Mouse (Mus musculus) forelimb bud, embryonic 11.5 days (tissue): ENCODE results near the gene Epha1.

Source experiments
- DNase-seq: peaks from one replicate; pipeline ENCODE4 v3.0.0-alpha.2; 2012; ENCODE audit warnings: low read depth, low spot score

The Epha1 gene

DNA sequence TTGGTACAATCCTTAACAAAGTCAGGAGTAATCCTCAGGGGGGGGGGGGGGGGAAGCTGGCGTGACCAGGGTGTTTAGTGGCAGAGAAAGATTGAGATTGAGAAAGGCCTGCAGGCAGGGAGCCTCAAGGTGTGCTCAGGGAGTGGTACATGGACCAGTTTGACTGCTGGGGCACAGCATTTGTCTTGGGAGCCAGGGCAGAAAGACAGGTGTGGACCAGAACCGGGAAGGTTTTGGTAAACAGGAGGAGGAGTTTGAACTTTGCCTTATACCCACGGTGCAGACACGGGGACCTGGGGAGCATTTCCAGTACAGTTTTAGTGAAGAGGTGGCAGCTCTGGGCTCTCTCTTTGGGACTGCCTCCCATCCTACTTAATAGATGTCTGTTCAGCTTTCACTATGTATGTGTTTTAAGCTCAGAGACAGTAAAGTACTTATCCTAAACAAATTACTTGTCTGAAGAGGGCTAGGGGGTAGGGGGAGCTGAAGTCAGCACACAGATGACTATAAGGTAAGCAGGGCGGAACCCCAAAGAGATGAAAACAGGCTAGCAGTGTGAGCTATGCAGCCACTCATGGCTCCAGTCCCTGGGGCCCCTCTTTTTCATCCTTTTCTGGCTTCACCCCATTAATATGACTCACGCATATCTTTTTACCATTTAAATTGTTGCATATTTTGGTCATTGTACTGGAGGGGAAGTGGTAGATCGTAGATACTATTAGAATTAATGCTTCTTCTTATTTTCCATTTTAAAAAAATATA, 782 bp upstream of the Epha1 start:
- DNase-seq, result no peak

DNA sequence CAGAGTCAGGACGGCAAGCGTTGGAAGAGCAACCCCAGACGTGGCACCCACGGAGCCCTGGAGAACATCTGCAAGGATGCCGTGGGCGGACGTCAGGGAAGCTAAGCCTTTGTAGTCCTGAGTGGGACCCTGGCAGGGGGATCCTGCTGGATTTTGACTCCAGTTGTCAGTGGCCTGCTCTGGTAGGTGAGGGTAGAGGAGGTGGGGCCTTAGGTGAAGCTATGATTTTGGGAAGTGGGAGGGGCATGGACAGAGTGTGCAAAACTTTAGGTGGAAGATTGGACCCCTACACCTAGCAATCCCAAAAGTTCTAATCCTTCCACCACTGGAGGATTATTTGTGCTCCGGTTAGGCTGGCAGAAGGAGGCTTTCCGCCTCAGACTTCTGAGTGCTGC, 650 bp downstream of the Epha1 start:
- DNase-seq, result no peak

DNA sequence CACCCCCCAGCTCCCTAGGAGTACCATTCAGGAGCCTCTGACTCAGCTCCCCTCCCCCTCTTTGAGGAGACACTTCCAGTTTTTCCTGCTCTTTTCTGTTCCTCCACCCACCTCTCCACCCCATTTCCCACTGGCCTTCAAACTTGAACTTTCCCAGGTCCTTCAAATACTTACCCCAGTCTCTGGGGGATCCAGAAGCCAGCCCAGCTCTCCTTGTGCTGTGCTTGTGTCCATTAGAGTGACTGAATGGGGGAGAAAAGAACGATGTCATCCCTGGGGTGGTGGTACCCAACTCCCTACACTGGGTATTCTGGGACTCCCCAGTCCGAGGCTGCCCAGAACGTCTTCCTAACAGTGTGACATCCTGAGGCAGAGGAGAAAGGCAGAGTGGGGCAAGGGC, 1.1 kb downstream of the Epha1 start:
- DNase-seq, result no peak

DNA sequence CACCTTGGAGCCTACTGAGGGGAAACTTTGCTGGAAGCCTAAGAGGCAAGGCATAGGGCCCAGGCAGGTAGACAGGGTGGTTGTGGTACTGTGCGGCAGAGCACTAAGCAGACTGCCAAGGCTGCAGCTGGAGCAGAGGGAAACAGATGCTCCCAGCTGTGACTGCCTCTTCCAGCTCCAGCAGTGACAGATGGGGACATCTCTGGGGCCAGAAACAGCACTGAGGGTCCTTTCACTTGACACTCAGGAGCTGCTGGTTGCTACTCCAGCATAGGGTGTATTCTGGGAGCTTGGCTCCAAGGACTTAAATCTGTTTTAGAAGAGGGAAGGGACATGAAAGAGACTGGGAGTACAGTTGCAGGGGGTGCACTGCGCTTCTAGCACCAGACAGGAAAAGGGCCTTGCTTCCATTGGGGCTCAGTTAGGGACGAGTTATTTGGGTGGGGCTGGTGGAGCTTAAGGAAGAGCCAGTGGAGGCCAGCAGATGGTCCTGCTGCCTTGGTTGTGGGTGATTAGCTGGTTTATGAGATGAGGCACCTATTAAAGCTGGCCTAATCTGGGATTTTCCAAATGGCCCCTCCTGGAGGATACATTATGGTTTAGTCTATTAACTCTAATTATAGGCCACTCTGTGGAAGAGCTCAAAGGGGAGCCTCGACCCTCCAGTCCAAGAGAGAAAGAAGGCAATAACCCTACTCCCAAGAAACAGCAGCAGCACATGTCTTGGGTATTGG, 2.3 kb downstream of the Epha1 start:
- no peak for DNase-seq

DNA sequence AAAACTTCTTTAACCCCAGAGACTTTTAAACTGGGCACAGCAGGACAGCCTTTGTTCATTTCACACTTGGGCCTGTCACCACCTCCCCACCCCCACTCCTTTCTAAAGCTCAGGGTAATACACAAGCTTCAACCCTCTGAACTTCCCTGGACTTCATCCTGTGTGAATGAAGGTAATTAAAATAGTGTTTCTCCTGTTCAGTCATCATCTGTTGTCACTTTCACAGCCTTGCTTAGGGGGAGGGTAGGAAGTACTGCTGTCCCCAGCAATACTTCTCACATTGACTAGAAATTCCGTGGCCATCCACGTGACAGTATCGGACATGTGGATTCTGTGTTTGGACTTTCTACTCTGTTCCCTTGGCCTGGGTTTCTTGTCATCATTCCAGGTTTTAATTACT, 3.2 kb downstream of the Epha1 start:
- no peak for DNase-seq

DNA sequence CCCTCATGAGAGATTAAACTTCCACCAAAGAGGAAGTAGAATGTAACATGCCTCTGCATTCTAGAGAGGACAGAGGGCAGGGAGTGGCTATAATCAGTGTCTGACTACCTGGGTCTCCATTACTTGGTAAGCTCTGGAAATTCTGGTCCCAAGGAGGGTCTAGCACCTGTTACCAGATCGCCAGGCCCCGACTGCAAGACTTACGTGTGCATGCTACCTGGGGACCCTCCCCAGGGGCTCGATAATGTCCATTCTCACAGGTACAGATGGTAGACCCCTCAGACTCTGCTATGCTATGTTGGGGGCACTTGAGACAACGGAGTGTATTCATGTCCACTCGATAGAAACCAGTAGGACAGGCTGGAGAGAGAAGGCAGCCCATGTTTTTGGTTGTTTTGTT, 7.9 kb downstream of the Epha1 start:
- no peak for DNase-seq

DNA sequence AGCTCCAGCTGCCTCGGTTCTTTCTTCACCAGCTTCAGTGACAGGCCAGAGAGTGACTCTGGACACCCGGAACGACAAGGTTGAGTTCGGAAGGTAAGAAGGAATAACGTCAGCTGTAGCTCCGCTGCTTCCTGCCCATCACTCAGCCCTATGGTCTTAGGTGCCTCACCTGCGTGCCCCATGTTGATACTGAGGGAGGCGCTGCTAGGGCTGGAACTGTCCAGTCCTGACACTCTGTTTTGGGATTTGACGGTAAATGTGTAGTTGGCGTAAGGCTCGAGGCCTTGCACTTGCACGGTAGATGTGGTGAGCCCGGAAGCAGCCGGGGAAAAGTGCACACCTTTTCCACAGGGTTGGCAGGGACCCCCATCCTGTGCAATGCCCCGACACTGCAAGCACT, 8.5 kb downstream of the Epha1 start:
- DNase-seq, result no peak

DNA sequence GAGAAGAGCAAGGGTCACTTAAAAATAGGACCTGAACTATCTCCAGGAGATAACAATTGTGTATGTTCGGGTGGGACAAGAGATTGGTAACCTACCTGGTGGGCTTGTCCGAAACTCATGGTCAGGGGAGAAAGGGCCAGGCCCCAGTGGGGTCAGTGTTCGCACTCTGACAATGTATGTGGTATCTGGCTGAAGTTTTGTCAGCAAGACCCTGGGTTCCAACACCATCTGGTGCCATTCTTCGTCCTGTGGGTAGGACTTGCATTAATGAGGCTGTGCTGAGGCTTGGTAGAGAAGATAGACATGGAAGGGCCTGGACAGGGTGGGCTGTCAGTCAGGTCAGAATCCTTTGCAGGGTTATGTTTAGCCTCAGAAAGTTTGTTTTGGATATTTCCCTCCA, 9.0 kb downstream of the Epha1 start:
- no peak for DNase-seq

DNA sequence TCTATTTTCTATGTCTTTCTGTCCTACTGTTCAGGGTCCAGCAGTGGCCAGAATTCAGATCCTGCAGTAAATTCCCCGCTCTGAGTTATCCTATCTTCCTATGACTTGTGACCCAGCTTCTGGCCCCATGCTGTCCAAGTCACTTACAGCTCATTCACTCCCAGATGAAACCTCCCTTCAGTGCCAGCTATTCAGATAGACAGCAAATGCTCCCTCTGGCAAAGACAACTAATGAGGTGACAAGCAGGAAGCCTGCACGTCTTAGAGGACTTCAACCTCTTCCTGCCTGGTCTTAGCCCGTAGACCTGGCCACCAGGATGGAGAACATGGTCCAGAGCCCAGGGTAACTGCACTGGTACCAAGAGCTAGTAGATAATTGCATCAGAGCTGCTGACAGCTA, 10.1 kb downstream of the Epha1 start:
- DNase-seq, result no peak

DNA sequence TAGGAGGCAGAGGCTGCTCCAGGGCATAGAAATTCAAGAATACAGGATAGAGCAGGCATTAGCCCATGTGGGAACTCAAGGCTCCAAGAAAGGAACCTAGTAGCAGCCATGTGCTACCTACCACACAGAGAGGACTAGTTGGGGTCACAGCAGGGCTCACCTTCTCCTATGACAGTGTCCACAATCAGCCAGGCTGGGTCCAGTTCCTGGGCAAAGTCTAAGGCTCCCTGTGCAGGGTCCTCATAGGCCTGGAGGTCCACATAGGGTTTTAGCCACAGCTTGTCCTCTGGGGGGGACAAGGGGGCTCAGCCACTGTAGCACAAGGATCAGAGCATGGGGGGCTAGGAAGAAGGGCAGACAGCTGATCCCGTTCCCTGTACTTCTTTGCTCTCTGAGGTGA, 10.6 kb downstream of the Epha1 start:
- no peak for DNase-seq

DNA sequence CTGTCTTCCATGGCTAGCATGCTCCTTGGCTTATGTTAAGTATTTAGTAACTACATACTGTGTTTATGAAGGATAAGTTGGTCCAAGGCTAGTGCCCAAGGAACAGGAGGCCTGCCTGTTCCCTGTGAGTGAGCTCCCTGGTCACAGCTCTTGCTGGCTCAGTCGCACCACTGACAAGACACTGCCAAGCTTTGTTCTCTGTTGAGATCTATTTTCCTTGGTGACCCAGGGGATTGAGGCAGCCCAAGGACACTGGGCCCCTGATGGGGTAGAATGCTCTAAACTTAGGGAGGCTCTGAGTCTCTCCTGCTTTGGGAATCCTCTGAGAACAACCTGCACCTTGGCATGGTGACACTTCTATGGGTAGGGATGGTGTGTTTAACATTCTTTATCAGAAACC, 11.0 kb downstream of the Epha1 start:
- no peak for DNase-seq

DNA sequence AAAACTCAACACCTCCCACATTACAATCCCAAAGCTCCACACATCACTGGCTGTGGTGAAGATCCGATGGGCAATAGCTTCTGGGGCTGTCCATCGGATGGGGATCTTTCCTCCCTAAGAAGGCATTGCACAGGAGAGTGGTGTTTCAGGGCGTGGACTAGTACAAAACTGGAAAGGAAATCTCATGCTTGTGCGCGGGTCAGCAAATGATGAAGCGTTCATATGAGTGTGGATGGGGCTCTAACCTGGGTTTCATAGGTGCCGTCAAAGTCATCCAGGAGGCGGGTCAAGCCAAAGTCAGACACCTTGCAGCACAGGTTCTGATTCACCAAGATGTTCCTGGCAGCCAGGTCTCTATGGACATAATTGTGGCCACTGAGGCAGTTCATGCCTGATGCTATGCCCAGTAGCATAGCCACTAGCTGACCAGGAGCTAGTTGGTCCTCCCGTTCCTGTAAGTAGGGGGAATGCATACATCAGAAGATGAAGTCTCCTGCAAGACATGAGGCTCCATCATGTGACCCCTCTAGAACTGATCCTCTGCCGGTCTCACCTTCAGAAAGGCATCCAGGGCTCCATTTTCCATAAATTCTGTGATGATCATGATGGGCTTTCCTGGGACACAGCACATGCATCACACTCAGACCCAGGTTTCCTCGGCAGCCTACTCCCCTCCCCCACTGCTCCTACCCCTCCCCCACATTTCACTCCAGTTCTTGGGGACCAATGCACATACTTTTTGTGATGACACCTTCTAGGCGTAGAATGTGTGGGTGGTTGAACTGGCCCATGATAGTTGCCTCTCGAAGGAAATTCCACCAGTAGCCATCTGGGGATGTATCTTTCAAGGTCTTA, 11.8 kb downstream of the Epha1 start:
- DNase-seq, result no peak

DNA sequence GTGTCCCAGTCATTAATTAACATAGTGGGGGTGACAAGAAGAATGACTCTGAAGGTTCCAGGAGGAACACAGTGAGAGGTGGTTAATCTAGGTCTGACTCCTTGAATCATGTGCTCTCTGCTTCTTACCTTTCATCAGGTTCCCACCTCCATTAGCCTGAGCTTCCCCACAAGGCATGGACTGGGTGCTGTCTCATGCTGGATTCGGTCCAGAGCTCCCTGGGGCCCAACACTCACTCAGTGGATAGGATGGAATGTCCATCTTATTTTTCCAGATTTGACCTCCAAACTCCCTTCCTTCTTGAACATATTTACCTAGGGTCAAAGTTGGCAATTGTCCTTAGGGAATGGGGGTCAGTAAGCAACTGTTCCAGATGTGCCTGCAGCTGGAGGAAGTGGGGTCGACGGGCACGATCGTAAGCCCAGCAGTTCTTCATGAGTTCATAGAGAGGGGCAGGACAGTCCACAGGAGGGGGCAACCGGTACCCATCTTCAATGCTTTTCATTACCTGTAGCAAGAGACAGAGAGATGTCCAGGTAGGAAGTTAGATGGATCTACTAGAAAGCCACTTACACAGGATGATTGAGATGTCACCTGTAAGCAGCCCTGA, 12.7 kb downstream of the Epha1 start:
- no peak for DNase-seq

DNA sequence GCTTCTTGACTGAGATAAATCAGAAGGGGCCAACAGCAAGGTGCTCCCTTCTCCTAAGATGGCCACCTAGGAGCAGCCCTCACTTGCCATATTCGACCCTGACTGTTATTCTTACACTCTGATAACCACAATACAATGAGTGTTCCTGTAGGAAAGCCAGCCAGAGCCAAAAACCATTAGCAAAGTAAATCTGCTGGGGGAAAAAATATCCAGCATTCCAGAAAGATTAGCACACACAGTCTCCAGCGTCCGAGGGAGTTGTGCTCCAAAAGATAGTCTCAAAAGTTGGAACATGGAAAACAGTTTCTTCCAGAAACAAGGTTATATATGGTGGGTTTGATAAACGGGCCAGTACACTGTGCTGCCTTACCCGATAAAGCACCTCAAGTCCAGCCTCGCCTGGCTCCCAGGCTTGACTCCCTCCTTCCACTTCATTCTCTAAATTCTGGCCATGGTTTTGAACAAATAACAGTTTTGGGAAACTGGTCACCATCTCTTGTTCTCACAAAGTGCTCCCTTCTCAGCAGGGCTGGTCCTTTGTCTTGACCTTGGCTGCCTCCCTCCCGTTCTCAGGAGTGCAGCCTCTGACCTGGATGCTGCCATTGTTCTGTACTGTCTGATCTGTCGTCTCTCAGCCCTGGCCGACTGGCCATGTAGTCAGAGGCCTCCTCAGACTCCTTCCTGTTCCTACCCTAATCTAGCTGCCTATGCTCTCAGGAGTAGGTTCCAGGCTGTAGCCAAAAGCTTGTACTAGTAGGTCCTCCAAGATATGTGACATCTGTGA, 13.5 kb downstream of the Epha1 start:
- no peak for DNase-seq

DNA sequence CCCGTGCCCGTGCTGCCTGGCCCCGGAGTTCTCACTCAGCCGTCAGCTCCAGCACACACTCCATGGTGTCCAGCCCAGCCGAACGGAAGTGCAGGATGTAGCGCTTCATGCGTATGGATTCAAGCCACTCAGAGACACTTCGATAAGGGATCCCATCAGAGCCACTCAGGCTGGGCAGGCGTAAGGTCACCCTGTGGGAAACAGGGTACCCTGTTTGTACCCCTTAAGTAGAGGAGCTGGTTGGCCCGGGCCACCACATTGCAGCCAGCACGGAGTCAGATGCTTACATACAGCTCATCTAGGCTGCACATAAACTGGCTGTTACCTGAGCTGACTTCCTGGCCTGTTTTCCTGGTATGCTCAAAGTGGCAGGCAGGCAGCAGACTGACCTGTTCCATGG, 14.2 kb downstream of the Epha1 start:
- DNase-seq, result no peak

DNA sequence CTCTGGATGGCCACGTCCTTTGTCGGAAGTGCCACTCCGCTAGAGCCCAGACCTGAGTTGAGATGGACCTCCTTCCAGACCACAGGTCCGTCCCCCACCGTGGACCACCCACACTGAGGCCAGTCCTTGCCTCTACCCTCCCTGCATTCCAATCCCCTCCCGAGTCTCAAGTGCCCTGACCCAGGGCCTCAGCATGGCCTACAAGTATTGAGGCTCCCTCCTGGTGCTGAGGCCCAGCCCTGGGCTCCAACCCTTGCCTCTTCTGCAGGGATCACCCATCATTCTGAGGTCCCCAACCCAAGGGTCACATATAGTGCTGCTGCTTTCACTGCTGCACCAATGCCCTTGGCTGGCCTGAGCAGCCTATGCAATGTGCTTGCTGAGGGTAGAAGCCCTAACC, 15.2 kb downstream of the Epha1 start:
- DNase-seq, result no peak

DNA sequence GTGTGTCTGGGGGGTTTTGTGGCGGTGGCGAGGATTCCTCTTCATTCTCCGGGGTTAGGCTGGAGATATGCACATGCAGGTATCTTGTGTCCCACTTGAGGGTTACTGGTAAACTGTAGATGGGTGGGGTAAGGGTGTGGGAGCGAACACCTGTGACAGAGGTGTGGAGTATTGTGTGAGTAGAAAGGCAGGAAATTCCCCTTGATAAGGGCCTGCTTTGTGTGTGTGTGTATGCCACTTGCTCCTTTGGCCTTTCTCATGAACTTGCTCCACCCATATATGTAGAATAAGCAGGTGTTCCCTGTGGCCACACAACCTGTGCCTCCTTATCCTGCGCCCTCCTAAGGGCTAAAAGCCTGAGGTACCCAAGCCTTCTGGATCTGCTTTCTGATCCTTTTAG, 16.2 kb downstream of the Epha1 start:
- DNase-seq, result no peak

DNA sequence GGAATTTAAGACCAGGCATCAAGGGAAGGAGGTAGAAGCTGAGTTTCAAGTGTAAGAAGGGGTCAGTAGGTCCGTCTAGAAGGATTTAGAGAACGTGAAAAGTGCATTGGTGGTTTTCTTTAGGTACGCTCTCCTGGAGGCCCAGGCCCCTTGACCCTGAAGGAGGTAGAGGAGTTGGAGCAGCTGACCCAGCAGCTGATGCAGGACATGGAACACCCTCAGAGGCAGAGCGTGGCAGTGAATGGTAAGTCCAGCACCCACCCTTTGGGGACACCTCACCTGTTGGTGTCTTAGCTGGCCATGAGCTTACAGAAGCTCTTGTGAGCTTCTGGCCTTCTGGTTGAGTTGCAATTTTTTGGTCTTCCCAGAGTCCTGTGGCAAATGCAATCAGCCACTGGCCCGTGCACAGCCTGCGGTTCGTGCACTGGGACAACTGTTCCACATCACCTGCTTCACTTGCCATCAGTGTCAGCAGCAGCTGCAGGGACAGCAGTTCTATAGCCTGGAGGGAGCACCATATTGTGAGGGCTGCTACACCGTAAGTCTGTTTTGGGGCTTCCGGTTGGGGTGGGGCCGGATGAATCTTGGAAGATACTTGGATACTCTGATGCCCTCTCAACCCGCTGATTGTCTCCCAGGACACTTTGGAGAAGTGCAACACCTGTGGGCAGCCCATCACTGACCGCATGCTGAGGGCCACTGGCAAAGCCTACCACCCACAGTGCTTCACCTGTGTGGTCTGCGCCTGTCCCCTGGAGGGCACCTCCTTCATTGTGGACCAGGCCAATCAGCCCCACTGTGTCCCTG, 17.1 kb downstream of the Epha1 start:
- no peak for DNase-seq

DNA sequence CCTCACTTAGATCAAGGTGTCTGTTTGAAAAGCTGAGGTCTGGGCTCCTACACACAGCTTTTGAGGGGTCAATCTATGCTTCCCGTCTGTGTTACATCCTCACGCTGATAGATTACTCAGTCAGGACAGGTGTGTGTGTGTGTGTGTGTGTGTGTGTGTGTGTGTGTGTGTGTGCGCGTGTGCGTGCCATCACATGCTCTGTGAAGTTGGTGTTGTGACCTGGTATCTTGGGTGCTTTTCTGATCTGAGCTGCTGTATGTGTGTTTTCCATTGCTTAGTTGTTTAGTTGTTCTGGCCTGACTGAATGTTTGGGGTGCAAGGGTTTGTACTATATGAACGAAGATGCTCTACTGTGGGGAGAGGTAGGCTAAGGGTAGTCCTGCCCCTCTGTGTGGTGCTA, 17.7 kb downstream of the Epha1 start:
- no peak for DNase-seq
